ENCODE assay signal across 18 mouse cellular contexts in the genomic region with DNA sequence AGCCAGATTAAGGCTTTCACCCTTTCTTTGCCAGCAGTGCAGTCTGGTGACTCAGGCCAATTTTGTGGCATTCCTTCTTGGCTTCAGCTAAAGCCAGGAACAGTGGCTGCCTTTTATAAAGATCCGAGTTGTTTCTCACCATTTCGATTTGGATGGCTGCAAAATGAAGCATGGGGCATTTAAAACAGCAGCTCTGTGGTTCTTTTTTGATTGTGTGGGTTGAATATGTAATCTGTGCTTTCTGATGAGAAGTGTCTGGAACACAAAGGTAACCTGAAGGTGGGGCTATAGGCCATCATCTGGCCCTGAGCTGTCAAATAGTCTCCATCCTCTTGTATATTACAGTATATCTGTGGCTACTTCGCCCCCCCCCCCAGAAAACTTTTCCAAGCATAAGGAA.
DNase-seq lines count a peak whose midpoint lies in the region; ATAC-seq and TF ChIP-seq lines count a peak whose summit lies in the region.
"Had no signal": no experiment of that assay in that cellular context is flagged by ENCODE, and none has a peak within 500 bp of the region (broad histone marks: within the 10 kb centered on the region; RNA-seq: fewer than 3 reads in every experiment).

No protein-coding gene starts in this region.

- peak; percentile 42 for ATAC-seq in forebrain, postnatal 0 days
- no peak for ATAC-seq in forebrain, embryonic 12.5 days (ENCODE audit: low FRiP score)
- ATAC-seq in liver, embryonic 11.5 days (replicated peaks; ENCODE audit: low FRiP score): no peak
- ATAC-seq in megakaryocyte progenitor cell, adult 5-6 weeks (replicated peaks; ENCODE audit: poor library complexity): no peak
- ATAC-seq: liver, embryonic 12.5 days had no signal

- no peaks in the 10 kb centered on the region for H3K9me3 ChIP-seq in forebrain, postnatal 0 days (ENCODE audit: low read length)
- H3K9me3 ChIP-seq in forebrain, embryonic 12.5 days: no peaks in the 10 kb centered on the region
- H3K9me3 ChIP-seq in liver, embryonic 11.5 days (ENCODE audit: control insufficient read depth, low read length): no peaks in the 10 kb centered on the region
- H3K9me3 ChIP-seq: heart, embryonic 13.5 days; hindbrain, embryonic 10.5 days; liver, embryonic 12.5 days had no signal

- no peak for TF ChIP-seq CTCF in forebrain, postnatal 0 days (IDR thresholded peaks at IDR 0.05; ENCODE audit: low read depth)
- TF ChIP-seq CTCF in layer of hippocampus, adult 2 months (conservative IDR thresholded peaks at IDR 0.05): peak; percentile 46

- no peak overlapping the region for H3K27ac ChIP-seq in forebrain, postnatal 0 days (ENCODE audit: low read depth, low read length)
- H3K27ac ChIP-seq in forebrain, embryonic 12.5 days: no peak overlapping the region
- H3K27ac ChIP-seq in layer of hippocampus, adult 2 months: no peak overlapping the region
- no peak overlapping the region for H3K27ac ChIP-seq in liver, embryonic 11.5 days (ENCODE audit: low read depth, low read length)
- H3K27ac ChIP-seq: heart, embryonic 13.5 days; hindbrain, embryonic 10.5 days; liver, embryonic 12.5 days had no signal

- H3K4me1 ChIP-seq in forebrain, postnatal 0 days (ENCODE audit: insufficient read depth): no peaks in the 10 kb centered on the region; the same call in 1 of the 2 replicates
- H3K4me1 ChIP-seq in forebrain, embryonic 12.5 days: no peaks in the 10 kb centered on the region
- no peaks in the 10 kb centered on the region for H3K4me1 ChIP-seq in liver, embryonic 11.5 days (replicated peaks; ENCODE audit: control insufficient read depth, insufficient read depth, low read length)
- H3K4me1 ChIP-seq: heart, embryonic 13.5 days; hindbrain, embryonic 10.5 days; liver, embryonic 12.5 days had no signal

- DNase-seq in forebrain, postnatal 0 days: no peak
- DNase-seq in layer of hippocampus, adult 2 months (ENCODE audit: low spot score in 2 of 2): no peak
- no peak for DNase-seq in layer of hippocampus, adult 9-11 months
- peak; percentile 55 for DNase-seq in brain, adult 2 months (ENCODE audit: low read depth, low spot score)
- peak; percentile 24 to 44 for DNase-seq in cerebellum, postnatal 14 days
- DNase-seq in liver, embryonic 11.5 days (ENCODE audit: low spot score): no peak
- DNase-seq: adrenal gland, adult 2 months; embryo, embryonic 11 days; kidney, postnatal 25 days; left cerebral cortex, postnatal 4 days; lung, postnatal 10 days; right cerebral cortex, postnatal 14 days had no signal

- no peaks in the 10 kb centered on the region for H3K36me3 ChIP-seq in forebrain, postnatal 0 days (ENCODE audit: insufficient read depth)
- H3K36me3 ChIP-seq in forebrain, embryonic 12.5 days (replicated peaks): no peaks in the 10 kb centered on the region
- no peaks in the 10 kb centered on the region for H3K36me3 ChIP-seq in liver, embryonic 11.5 days (ENCODE audit: control insufficient read depth, insufficient read depth, low read length)
- H3K36me3 ChIP-seq: heart, embryonic 13.5 days; hindbrain, embryonic 10.5 days; liver, embryonic 12.5 days had no signal

- H3K27me3 ChIP-seq in forebrain, postnatal 0 days (ENCODE audit: insufficient read depth, low read length): no peaks in the 10 kb centered on the region
- H3K27me3 ChIP-seq in forebrain, embryonic 12.5 days: no peaks in the 10 kb centered on the region
- H3K27me3 ChIP-seq in liver, embryonic 11.5 days (replicated peaks; ENCODE audit: control insufficient read depth, insufficient read depth, low read length): no peaks in the 10 kb centered on the region
- H3K27me3 ChIP-seq: heart, embryonic 13.5 days; liver, embryonic 12.5 days had no signal

- H3K4me2 ChIP-seq in forebrain, postnatal 0 days (ENCODE audit: low read depth): no peak overlapping the region
- H3K4me2 ChIP-seq in forebrain, embryonic 12.5 days: no peak overlapping the region
- no peak overlapping the region for H3K4me2 ChIP-seq in liver, embryonic 11.5 days
- H3K4me2 ChIP-seq: heart, embryonic 13.5 days; liver, embryonic 12.5 days; midbrain, embryonic 11.5 days had no signal

- no peak overlapping the region for H3K4me3 ChIP-seq in forebrain, postnatal 0 days (ENCODE audit: low read depth, low read length)
- no peak overlapping the region for H3K4me3 ChIP-seq in forebrain, embryonic 12.5 days (replicated peaks)
- H3K4me3 ChIP-seq in layer of hippocampus, adult 2 months: no peak overlapping the region
- H3K4me3 ChIP-seq in liver, embryonic 11.5 days (ENCODE audit: low read depth, low read length): no peak overlapping the region
- H3K4me3 ChIP-seq: heart, embryonic 13.5 days; hindbrain, embryonic 10.5 days; liver, embryonic 12.5 days had no signal

- 43% methylated on average over 3 of the region's 3 CpGs for WGBS in forebrain, postnatal 0 days
- 69% methylated on average over 3 of the region's 3 CpGs for WGBS in forebrain, embryonic 12.5 days
- WGBS in liver, embryonic 11.5 days: 57% methylated on average over 3 of the region's 3 CpGs

- no peak overlapping the region for H3K9ac ChIP-seq in forebrain, postnatal 0 days
- no peak overlapping the region for H3K9ac ChIP-seq in forebrain, embryonic 12.5 days
- H3K9ac ChIP-seq in liver, embryonic 11.5 days (ENCODE audit: low read depth, low read length): no peak overlapping the region
- H3K9ac ChIP-seq: heart, embryonic 13.5 days; liver, embryonic 12.5 days had no signal

Comparison
In these comparisons a context has a peak if more than half of its experiments do, and no peak if none do; other contexts are left out.
1. DNase-seq: peak in brain, adult 2 months (single experiment) and cerebellum, postnatal 14 days (2 of 2); none in forebrain, postnatal 0 days (single experiment), layer of hippocampus, adult 2 months (0 of 2), layer of hippocampus, adult 9-11 months (single experiment) and liver, embryonic 11.5 days (single experiment).